Mouse (Mus musculus) embryonic facial prominence, embryonic 10.5 days (tissue): ENCODE measurements around the gene Adora1. TPM values are rescaled to one million over a fixed set of nuclear protein-coding genes. Genes with fewer than 3 reads are reported as not detected.

ENCODE experiments used
- DNase-seq: peaks from one replicate; pipeline ENCODE4 v3.0.0-alpha.2; 2017; ENCODE audit warnings: low spot score
- H3K27ac ChIP-seq: fragments of 300-500 bp; sonication (generic); replicated peaks from 2 replicates; pipeline ENCODE4 v1.5.1; 2016; ENCODE audit warnings: mild to moderate bottlenecking
- H3K27me3 ChIP-seq: fragments of 300-500 bp; sonication (generic); replicated peaks from 2 replicates; pipeline ENCODE4 v1.6.1; 2016; ENCODE audit warnings: low read depth, mild to moderate bottlenecking; ENCODE audit not compliant: poor library complexity, severe bottlenecking
- H3K36me3 ChIP-seq: fragments of 300-500 bp; sonication (generic); replicated peaks from 2 replicates; pipeline ENCODE4 v1.6.1; 2016; ENCODE audit warnings: mild to moderate bottlenecking, moderate library complexity
- H3K4me1 ChIP-seq: fragments of 300-500 bp; sonication (generic); 2 replicates; pipeline ENCODE4 v1.6.1; 2016
- H3K4me3 ChIP-seq: fragments of 300-500 bp; sonication (generic); 2 replicates; pipeline ENCODE4 v1.5.1; 2016; ENCODE audit warnings: mild to moderate bottlenecking, moderate library complexity
- H3K9me3 ChIP-seq: fragments of 300-500 bp; sonication (generic); 2 replicates; pipeline ENCODE4 v1.6.1; 2016; ENCODE audit warnings: mild to moderate bottlenecking
- WGBS: fragments of 180-500 bp; shearing (Covaris S2); methylation state at CpG from one replicate; pipeline ENCODE4 v1.1.7; 2016; 5-methylcytosine and 5-hydroxymethylcytosine counted together
- polyA plus RNA-seq: library from polyadenylated mRNA; unstranded; fragments of >200 nt; fragmentation: Nextera tagmentation; extraction: Ambion mirVana; gene quantifications from 2 replicates; pipeline ENCODE4 v1.2.1, GENCODE M21; 2016

Gene Adora1
- polyA plus RNA-seq, 1 experiment from 2014 or later, result 0.65 TPM

DNA sequence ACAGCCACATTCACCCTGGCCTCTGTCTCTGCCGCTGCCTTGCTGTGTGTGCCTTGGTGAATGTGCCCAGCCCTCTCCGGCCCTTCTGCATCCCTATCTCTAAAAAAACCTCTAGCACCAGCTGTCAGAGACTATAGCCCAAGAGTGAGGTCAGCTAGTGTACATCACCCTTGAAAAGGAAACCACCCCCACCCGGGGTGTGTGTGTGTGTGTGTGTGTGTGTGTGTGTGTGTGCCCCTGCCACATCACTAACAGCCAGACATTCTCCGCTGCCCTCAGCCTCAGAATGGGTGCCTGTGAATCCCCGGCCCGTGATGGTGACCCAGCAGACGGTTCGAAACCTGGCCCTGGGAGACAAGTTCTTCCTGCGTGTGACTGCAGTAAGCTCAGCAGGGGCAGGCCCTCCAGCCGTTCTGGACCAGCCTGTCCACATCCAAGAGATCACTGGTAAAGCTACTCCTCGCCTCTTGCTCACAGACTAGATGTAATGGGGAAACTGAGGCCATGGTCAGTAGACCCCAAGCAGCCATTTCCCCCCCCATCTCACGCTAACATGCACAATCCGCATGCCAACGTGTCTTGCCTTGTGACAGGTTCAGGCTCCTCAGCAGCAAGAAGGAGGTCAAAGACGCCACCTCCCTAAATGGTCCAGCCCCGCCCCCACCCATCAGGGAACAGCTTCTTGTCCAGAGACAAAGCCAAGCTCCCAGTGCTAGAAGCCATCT lies 40.8 kb downstream of the Adora1 start:
- WGBS, result 74% methylated on average over 16 of the region's 16 CpGs
- H3K4me3 ChIP-seq, result no peak overlapping the region
- peak overlapping the region; percentile 70 for H3K27ac ChIP-seq
- peaks cover 3% of the 10 kb centered on the region for H3K27me3 ChIP-seq
- DNase-seq, result no peak
- H3K36me3 ChIP-seq, result no peaks in the 10 kb centered on the region
- peaks cover 62% of the 10 kb centered on the region for H3K4me1 ChIP-seq
- H3K9me3 ChIP-seq, result no peaks in the 10 kb centered on the region

DNA sequence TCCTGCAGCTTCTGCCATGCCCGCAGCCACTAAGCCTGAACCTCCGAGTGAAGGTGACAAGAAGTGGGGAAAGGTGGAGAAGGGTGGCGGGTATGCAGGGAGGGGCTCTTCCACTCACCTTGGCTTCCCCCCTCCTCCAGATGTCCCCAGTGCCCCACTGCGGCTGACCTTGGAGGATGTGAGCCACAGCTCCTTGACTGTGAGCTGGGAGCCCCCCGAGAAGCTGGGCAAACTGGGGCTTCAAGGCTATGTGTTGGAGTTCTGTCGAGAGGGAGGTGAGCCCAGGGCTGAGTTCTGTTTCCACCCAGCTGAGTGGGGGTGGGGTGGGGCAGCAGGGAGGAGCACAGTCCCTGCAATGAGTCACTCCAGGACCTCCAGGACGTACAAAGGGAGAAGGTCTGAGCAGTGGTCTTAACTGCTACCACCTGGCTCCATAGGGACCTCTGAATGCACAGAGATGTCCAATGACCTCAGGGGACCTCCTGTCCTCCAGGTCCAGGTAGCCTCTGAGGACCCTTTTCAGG lies 41.5 kb downstream of the Adora1 start:
- Histone ChIP-seq H3K4me1 (peaks cover 69% of the 10 kb centered on the region), H3K36me3 (no peaks in the 10 kb centered on the region), H3K27me3 (peaks cover 10% of the 10 kb centered on the region), H3K9me3 (no peaks in the 10 kb centered on the region), H3K4me3 (0 out of 2 replicates have a peak overlapping the region, but pooled peaks have one; percentile 6), H3K27ac (peak overlapping the region; percentile 70)
- 45% methylated on average over 7 of the region's 7 CpGs for WGBS
- DNase-seq, result no peak

DNA sequence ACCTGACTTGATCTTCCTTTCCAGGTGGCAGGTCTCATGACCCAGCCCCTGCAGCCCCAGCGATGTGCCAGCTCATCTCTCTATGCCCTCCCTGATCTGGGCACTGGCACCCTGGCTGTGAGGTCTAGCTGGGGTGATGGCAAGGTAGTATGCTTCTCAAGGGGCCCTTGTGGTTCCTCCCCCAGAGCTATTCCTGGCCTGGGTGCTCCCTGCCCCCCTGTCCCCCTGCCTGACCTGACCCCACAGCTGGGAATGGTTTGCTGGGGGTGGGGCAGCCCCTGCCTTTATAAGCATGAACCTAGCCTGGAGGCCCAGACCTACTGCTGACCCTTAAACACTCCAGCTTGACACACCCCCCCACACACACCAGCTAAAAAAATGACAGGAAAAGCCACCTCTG lies 42.1 kb downstream of the Adora1 start, which contains the start of gene Mybph:
Gene Mybph (plus strand): TSS at position 323 of the 400 bp plus-strand sequence.
- Histone ChIP-seq H3K4me1 (peaks cover 71% of the 10 kb centered on the region), H3K27ac (peak within 1 kb of the TSS; percentile 70), H3K36me3 (no peaks in the 10 kb centered on the region), H3K9me3 (no peaks in the 10 kb centered on the region), H3K4me3 (0 out of 2 replicates have a peak within 1 kb of the TSS, but pooled peaks have one; percentile 6), H3K27me3 (peaks cover 16% of the 10 kb centered on the region)
- DNase-seq, result peak; percentile 46
- WGBS, result 48% methylated on average over 1 of the region's 1 CpGs

GRCm38 (mm10) chr1:134192024-134192423 lies 43.2 kb downstream of the Adora1 start:
- WGBS, result 43% methylated on average over 4 of the region's 4 CpGs
- Histone ChIP-seq H3K27me3 (peaks cover 20% of the 10 kb centered on the region), H3K9me3 (no peaks in the 10 kb centered on the region), H3K27ac (no peak overlapping the region), H3K4me3 (no peak overlapping the region), H3K4me1 (peaks cover 65% of the 10 kb centered on the region), H3K36me3 (no peaks in the 10 kb centered on the region)
- DNase-seq, result no peak

GRCm38 (mm10) chr1:134191192-134191591 lies 44.0 kb downstream of the Adora1 start:
- 85% methylated on average over 5 of the region's 5 CpGs for WGBS
- H3K9me3 ChIP-seq, result no peaks in the 10 kb centered on the region
- peaks cover 20% of the 10 kb centered on the region for H3K27me3 ChIP-seq
- H3K27ac ChIP-seq, result no peak overlapping the region
- H3K36me3 ChIP-seq, result no peaks in the 10 kb centered on the region
- H3K4me1 ChIP-seq, result peaks cover 58% of the 10 kb centered on the region
- no peak overlapping the region for H3K4me3 ChIP-seq
- no peak for DNase-seq

GRCm38 (mm10) chr1:134188989-134189729 lies 46.1 kb downstream of the Adora1 start:
- Histone ChIP-seq H3K27me3 (peaks cover 20% of the 10 kb centered on the region; the same call in 1 of the 2 replicates), H3K4me1 (peaks cover 38% of the 10 kb centered on the region), H3K9me3 (no peaks in the 10 kb centered on the region), H3K27ac (no peak overlapping the region), H3K4me3 (no peak overlapping the region), H3K36me3 (no peaks in the 10 kb centered on the region)
- DNase-seq, result no peak
- WGBS, result 29% methylated on average over 12 of the region's 12 CpGs

- 86% methylated on average over 5 of the region's 5 CpGs for WGBS
- no peak overlapping the region for H3K4me3 ChIP-seq
Observed at GRCm38 (mm10) chr1:134188217-134188616, 47.0 kb downstream of the Adora1 start.

DNA sequence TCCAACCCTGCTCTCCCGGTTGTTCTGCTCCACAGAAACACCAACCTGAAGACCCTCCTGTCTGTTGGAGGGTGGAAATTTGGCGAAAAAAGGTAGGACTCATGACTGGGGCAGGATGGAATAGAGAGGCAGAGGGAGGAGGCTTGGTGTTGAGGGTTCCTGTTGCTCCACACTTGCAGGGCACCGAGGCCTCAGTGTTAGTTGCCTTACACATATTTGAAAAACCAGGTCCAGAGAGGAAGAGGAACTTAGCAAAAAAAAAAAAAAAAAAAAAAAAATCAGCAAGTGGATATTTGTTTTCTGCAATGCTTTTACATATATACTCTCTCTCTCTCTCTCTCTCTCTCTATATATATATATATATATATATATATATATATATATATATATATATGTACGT lies 51.1 kb downstream of the Adora1 start:
- Histone ChIP-seq H3K9me3 (no peaks in the 10 kb centered on the region), H3K27ac (no peak overlapping the region), H3K27me3 (peaks cover 30% of the 10 kb centered on the region), H3K36me3 (no peaks in the 10 kb centered on the region), H3K4me1 (peaks cover 34% of the 10 kb centered on the region), H3K4me3 (no peak overlapping the region)
- no peak for DNase-seq
- WGBS, result 85% methylated on average over 4 of the region's 4 CpGs

More at GRCm38 (mm10) chr1:134188217-134188616, 47.0 kb downstream of the Adora1 start:
- no peaks in the 10 kb centered on the region for H3K9me3 ChIP-seq
- no peaks in the 10 kb centered on the region for H3K36me3 ChIP-seq
- peaks cover 29% of the 10 kb centered on the region for H3K4me1 ChIP-seq
- peaks cover 26% of the 10 kb centered on the region for H3K27me3 ChIP-seq
- DNase-seq, result no peak
- H3K27ac ChIP-seq, result no peak overlapping the region

DNA sequence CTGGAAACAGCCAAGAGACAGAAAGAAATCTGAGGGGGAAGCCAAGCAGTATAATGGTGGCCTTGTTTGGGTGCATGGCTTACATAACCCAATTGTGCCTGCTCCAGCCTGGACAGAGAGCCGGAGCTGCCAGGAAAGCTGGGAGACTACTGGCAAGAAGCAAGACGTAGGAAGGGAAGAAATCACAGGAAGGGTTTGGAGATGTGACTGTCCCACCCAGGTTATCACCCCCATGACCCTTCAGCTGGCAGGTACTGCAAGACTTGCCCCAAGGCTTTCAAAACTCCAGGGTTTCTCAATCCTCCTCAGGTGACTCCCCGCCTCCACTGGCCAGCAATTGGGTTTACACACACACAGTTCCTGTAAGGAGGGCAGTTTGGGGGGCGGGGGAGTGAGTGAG lies 53.2 kb downstream of the Adora1 start, which contains the start of gene Chil1:
Gene Chil1 (plus strand): TSS at position 152 of the 400 bp plus-strand sequence.
- no peak for DNase-seq
- Histone ChIP-seq H3K4me1 (peaks cover 32% of the 10 kb centered on the region), H3K9me3 (no peaks in the 10 kb centered on the region), H3K4me3 (no peak within 1 kb of the TSS), H3K27me3 (peaks cover 17% of the 10 kb centered on the region), H3K27ac (peak within 1 kb of the TSS; percentile 11; the same call in 1 of the 2 replicates), H3K36me3 (no peaks in the 10 kb centered on the region)
- 38% methylated on average over 4 of the region's 4 CpGs for WGBS

- WGBS, result 84% methylated on average over 5 of the region's 5 CpGs
- H3K27ac ChIP-seq, result no peak overlapping the region
- H3K4me1 ChIP-seq, result peaks cover 32% of the 10 kb centered on the region
- H3K36me3 ChIP-seq, result no peaks in the 10 kb centered on the region
- no peaks in the 10 kb centered on the region for H3K9me3 ChIP-seq
- H3K4me3 ChIP-seq, result no peak overlapping the region
- 0 out of 2 replicates have a peak, but pooled peaks cover 8% of the 10 kb centered on the region for H3K27me3 ChIP-seq
- no peak for DNase-seq
Observed at GRCm38 (mm10) chr1:134177976-134178375, 57.3 kb downstream of the Adora1 start.

GRCm38 (mm10) chr1:134173081-134173480 lies 62.1 kb downstream of the Adora1 start:
- Histone ChIP-seq H3K36me3 (no peaks in the 10 kb centered on the region), H3K9me3 (no peaks in the 10 kb centered on the region), H3K4me3 (no peak overlapping the region), H3K27me3 (no peaks in the 10 kb centered on the region), H3K4me1 (no peaks in the 10 kb centered on the region), H3K27ac (no peak overlapping the region)
- 66% methylated on average over 7 of the region's 7 CpGs for WGBS
- no peak for DNase-seq

DNA sequence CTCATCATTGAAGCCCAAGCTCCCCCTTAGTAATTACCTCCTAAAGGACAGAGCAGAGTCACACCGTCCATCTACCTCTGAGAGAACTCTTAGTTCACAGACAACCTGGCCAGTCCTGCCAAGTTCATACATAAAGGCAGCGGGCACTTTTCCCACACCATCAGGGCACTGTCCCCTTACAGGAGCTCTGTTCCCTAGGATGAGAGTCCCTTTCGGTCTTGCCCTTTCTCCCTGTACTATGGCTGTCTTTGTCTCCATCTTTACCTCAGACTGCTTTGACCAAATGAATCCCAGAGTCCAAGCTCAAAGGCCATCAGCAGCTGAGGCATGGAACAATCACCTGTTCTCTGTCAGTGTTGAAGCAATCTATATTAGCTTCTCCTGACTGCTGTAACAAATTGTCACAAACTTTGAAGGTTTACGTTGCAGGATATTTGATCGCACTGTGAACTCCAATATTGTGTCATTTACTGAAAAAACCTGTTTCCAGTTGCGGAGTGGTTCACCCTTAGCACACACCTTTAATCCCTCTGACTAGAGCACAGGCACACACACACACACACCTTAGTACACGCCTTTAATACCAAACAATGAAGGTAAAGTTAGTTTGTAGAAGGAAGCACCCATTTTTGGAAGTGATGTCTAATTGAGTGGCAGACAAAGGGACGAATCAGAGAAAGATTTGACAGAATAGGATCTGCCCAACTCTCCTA lies 66.1 kb downstream of the Adora1 start:
- no peak for DNase-seq
- no peaks in the 10 kb centered on the region for H3K36me3 ChIP-seq
- no peaks in the 10 kb centered on the region for H3K27me3 ChIP-seq
- H3K9me3 ChIP-seq, result 0 out of 2 replicates have a peak, but pooled peaks cover 5% of the 10 kb centered on the region
- H3K4me3 ChIP-seq, result no peak overlapping the region
- peaks cover 10% of the 10 kb centered on the region; the same call in 1 of the 2 replicates for H3K4me1 ChIP-seq
- 91% methylated on average over 8 of the region's 8 CpGs for WGBS
- H3K27ac ChIP-seq, result no peak overlapping the region
